Mouse (Mus musculus) brain, embryonic 14.5 days (tissue): ENCODE data around the gene Rab19. TPM values are rescaled to one million over a fixed set of nuclear protein-coding genes. Genes with fewer than 3 reads are reported as not detected.
"Not testable (repeated sequence)": the region's sequence is repeated elsewhere in the genome, so short reads cannot be mapped to it uniquely, and the experiment has no call there.

Source experiments
- DNase-seq: peaks from one replicate; pipeline ENCODE4 v3.0.0-alpha.2; 2011; ENCODE audit warnings: low read depth
- CTCF ChIP-seq: fragments of 200-500 bp; IDR thresholded peaks from 2 replicates; pipeline ENCODE4 v1.5.1; 2012; ENCODE audit warnings: inconsistent platforms, mild to moderate bottlenecking, moderate library complexity, borderline replicate concordance; ENCODE audit not compliant: insufficient read depth, insufficient read length; ENCODE audit errors: extremely low read depth
- POLR2A ChIP-seq: fragments of 200-500 bp; IDR thresholded peaks from 2 replicates; pipeline ENCODE4 v1.6.1; 2012; ENCODE audit warnings: mild to moderate bottlenecking, inconsistent platforms, borderline replicate concordance; ENCODE audit not compliant: poor library complexity, insufficient read depth, insufficient read length, severe bottlenecking; ENCODE audit errors: extremely low read depth
- polyA plus RNA-seq: library from polyadenylated mRNA; depleted of rRNA; stranded (reverse); fragments of >200 nt; gene quantifications from 2 replicates; pipeline ENCODE4 v1.2.3, GENCODE M21; 2012

Gene Rab19
- polyA plus RNA-seq, 1 experiment = 0.14 TPM

DNA sequence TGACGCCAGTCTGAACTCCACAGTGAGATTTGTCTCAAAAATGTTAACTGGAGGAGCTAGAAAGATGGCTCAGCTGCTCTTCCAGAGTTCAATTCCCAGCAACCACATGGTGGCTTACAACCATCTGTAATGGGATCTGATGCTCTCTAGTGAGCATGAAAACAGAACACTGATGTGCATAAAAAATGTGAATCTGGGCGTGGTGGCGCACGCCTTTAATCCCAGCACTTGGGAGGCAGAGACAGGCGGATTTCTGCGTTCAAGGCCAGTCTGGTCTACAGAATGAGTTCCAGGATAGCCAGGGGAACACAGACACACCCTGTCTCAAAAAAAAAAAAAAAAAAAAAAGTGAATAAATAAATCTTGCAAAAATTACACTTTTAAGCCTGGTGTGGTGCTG is 16.1 kb downstream of the Rab19 start:
- TF ChIP-seq CTCF (no peak), POLR2A (no peak)

GRCm38 (mm10) chr6:39398342-39398741 is 17.4 kb downstream of the Rab19 start:
- TF ChIP-seq POLR2A (no peak), CTCF (no peak)
- no peak for DNase-seq

More for the DNA sequence above, 16.1 kb downstream of the Rab19 start:
- DNase-seq = no peak

- DNase-seq = no peak
- peak; percentile 61 for TF ChIP-seq CTCF
- no peak for TF ChIP-seq POLR2A
Measured at GRCm38 (mm10) chr6:39400343-39400742, 19.4 kb downstream of the Rab19 start.

- no peak for TF ChIP-seq CTCF
- DNase-seq = no peak
Measured at GRCm38 (mm10) chr6:39403136-39403535, 22.2 kb downstream of the Rab19 start.

GRCm38 (mm10) chr6:39406480-39406879 is 25.5 kb downstream of the Rab19 start:
- no peak for DNase-seq
- TF ChIP-seq CTCF (no peak), POLR2A (no peak)

DNA sequence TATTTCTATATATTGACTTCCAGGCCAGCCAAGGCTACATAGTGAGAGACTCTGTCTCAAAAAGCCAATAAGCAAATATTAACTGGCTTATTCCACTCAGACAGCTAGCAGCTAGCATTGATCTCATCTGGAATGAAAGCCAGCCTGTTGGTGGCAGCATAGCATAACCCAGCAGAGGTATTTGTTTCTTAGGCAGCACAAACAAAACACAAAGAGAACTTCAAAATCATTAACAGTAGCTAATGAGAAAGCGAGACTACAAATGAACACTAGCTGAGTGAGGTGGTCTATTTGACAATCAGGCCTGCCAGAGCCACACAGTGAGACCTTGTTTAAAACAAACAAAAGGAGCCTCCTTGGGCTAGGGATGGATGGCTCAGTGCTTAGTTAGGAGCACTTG is 33.1 kb downstream of the Rab19 start:
- TF ChIP-seq POLR2A = no peak
- TF ChIP-seq CTCF = peak; percentile 30; the same call in 1 of the 2 replicates
- DNase-seq = peak; percentile 60

DNA sequence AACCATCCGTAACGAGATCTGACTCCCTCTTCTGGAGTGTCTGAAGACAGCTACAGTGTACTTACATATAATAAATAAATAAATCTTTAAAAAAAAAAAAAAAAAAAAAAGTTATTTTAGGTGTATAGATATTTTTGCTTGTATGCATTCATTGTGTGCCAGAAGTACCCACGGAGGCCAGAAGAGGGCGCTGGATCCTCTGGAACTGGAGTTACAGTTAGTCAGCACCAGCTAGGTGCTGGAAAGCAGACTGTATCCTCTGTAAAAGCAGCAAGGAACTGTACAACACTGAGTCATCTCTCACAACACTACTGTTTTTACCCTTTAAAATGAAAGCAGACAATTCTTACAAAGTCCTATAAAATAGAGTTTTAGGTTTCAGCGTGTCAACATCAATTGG is 34.8 kb downstream of the Rab19 start:
- TF ChIP-seq POLR2A (no peak), CTCF (peak; percentile 59; the same call in 1 of the 2 replicates)
- DNase-seq = peak; percentile 62

GRCm38 (mm10) chr6:39416654-39417053 is 35.7 kb downstream of the Rab19 start:
- not testable (repeated sequence) for DNase-seq

GRCm38 (mm10) chr6:39419386-39419850 is 38.4 kb downstream of the Rab19 start:
- DNase-seq = peak; percentile 72
- TF ChIP-seq POLR2A (no peak), CTCF (no peak)

- peak; percentile 97 for DNase-seq
Measured at GRCm38 (mm10) chr6:39419851-39420721, 39.1 kb downstream of the Rab19 start, which contains the start of gene Mkrn1. Gene Mkrn1, minus strand, starts transcription at chr6:39420462.

DNA sequence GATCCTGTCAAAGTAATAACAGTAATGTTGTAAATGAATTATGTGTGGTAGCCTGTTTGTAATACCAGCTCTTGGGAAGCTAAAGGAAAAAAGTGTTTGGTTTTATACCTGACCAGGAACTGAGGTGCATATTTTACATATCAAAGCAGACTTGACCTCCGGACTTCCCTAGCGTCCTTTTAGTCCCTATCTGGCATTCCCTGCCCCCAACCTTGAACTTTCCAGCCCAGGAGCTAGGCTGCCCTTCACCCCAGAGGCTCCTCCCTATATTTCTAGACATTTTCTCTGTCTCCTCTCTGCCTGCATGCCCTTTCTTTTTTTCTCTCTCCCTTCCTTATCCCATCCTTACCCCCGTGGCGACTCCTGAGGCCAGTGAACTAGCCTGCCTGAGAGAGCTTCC is 39.9 kb downstream of the Rab19 start:
- DNase-seq = no peak
- TF ChIP-seq POLR2A (no peak), CTCF (no peak)

More at GRCm38 (mm10) chr6:39419851-39420721, 39.1 kb downstream of the Rab19 start, which contains the start of gene Mkrn1:
- TF ChIP-seq CTCF (no peak), POLR2A (peak; percentile 72)

DNA sequence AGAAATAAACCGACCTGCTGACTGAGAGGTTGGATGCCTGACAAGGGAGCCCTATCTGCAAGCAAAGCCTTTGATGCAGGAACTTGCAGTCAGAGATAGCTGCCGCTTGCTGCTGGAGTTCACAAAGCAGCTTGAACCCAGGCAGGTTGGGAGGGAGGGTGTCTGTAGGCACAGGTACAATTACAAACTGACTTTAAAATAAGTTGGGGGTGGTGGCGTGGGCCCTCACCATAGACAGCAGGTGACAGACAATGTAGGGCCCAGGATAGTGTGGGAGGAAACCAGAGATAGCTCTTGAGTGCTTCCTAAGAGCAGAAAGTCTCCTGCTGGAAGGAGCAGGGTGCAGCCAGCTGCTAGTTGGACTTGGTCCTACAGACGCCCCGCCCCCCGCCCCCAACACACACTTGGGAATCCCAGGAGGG is 42.2 kb downstream of the Rab19 start:
- no peak for DNase-seq
- TF ChIP-seq CTCF = no peak
- TF ChIP-seq POLR2A = no peak

DNA sequence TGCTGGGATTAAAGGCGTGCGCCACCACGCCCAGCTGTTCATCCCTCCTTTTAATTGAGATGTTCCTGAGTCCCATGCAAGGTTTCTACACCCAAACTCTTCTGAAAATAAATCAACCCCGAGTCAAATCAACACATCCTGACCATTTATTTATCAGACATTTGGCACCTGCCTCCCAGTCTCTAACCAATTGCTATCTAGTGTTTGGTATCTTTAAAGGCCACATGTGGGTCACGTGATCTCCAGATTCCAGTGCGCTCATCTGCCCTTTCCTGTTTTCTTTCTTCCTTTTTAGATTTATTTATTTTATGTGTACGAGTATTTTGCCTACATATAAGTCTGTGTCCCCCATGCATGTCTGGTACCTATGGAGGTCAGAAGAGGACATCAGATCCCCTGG is 42.7 kb downstream of the Rab19 start:
- no peak for DNase-seq
- TF ChIP-seq CTCF (no peak), POLR2A (no peak)

- no peak for TF ChIP-seq POLR2A
- TF ChIP-seq CTCF = no peak
Measured at GRCm38 (mm10) chr6:39425181-39425580, 44.2 kb downstream of the Rab19 start.

More at GRCm38 (mm10) chr6:39425181-39425580, 44.2 kb downstream of the Rab19 start:
- DNase-seq = no peak
